Mouse (Mus musculus) kidney, adult 2 months (tissue): ENCODE data around the gene Tcf12.

Experiments used
- CTCF ChIP-seq: fragments of 200-500 bp; conservative IDR thresholded peaks from 2 replicates; pipeline ENCODE4 v1.5.1; 2011; ENCODE audit warnings: low read depth, mild to moderate bottlenecking, control low read depth, low read length, moderate library complexity, mixed read lengths; ENCODE audit not compliant: insufficient read depth, insufficient read length
- POLR2A ChIP-seq: fragments of 200-500 bp; IDR thresholded peaks from one replicate; pipeline ENCODE4 v1.6.1; 2011; ENCODE audit warnings: low read depth, low read length, control low read depth

- TF ChIP-seq CTCF, result no peak
- no peak for TF ChIP-seq POLR2A
These were observed 75.4 kb downstream of the Tcf12 start for GRCm38 (mm10) chr9:72036257-72036656.
